Mouse (Mus musculus) adrenal gland, adult 18-20 months (tissue): ENCODE data around the gene Fkbp10. TPM values are rescaled to one million over a fixed set of nuclear protein-coding genes. Genes with fewer than 3 reads are reported as not detected.

Experiments used
- DNase-seq, 2 experiments: peaks; one replicate each; pipeline ENCODE4 v3.0.0; 2021 to 2022; ENCODE audit warnings: low spot score in 2 of 2
- total RNA-seq, 2 experiments: library from RNA; stranded (reverse); gene quantifications; 1 replicate in 1 of 2; 2 replicates in 1 of 2; pipeline ENCODE4 v1.2.3; 2021

The Fkbp10 gene
- total RNA-seq, 2 experiments from 2014 or later, result 13.4 to 19.0 TPM

GRCm38 (mm10) chr11:100408835-100409462 is 6.5 kb upstream of the Fkbp10 start:
- no peak for DNase-seq

- no peak for DNase-seq
Observed at GRCm38 (mm10) chr11:100409686-100410085, 5.8 kb upstream of the Fkbp10 start.

GRCm38 (mm10) chr11:100411736-100412135 is 3.8 kb upstream of the Fkbp10 start:
- no peak for DNase-seq

GRCm38 (mm10) chr11:100413541-100413940 is 2.0 kb upstream of the Fkbp10 start:
- no peak for DNase-seq

- peak; percentile 78 to 84 for DNase-seq
Observed at GRCm38 (mm10) chr11:100414021-100414913, 1.2 kb upstream of the Fkbp10 start, which contains the start of gene P3h4. Gene P3h4, minus strand, starts transcription at chr11:100414836.

GRCm38 (mm10) chr11:100421537-100421936 is 6.0 kb downstream of the Fkbp10 start:
- DNase-seq, result no peak

- no peak for DNase-seq
Observed at GRCm38 (mm10) chr11:100423836-100424235, 8.3 kb downstream of the Fkbp10 start.

GRCm38 (mm10) chr11:100425851-100426250 is 10.4 kb downstream of the Fkbp10 start:
- peak; percentile 78 to 80 for DNase-seq

- DNase-seq, result no peak
Observed at GRCm38 (mm10) chr11:100426820-100427219, 11.3 kb downstream of the Fkbp10 start.

GRCm38 (mm10) chr11:100428612-100429199 is 13.2 kb downstream of the Fkbp10 start:
- peak; percentile 55 to 72 for DNase-seq

- DNase-seq, result no peak
Observed at GRCm38 (mm10) chr11:100430052-100430451, 14.6 kb downstream of the Fkbp10 start.

GRCm38 (mm10) chr11:100432002-100432401 is 16.5 kb downstream of the Fkbp10 start:
- DNase-seq, result no peak

- no peak for DNase-seq
Observed at GRCm38 (mm10) chr11:100435678-100436246, 20.3 kb downstream of the Fkbp10 start.

GRCm38 (mm10) chr11:100437901-100438300 is 22.4 kb downstream of the Fkbp10 start:
- no peak for DNase-seq

GRCm38 (mm10) chr11:100440691-100441522 is 25.4 kb downstream of the Fkbp10 start:
- DNase-seq, result peak; percentile 83 to 87

GRCm38 (mm10) chr11:100441797-100442196 is 26.3 kb downstream of the Fkbp10 start, which contains the start of the genes Nt5c3b and Klhl10:
Gene Nt5c3b, minus strand, starts transcription at chr11:100441808.
Gene Klhl10, plus strand, starts transcription at chr11:100441917.
- no peak for DNase-seq

- DNase-seq, result no peak
Observed at GRCm38 (mm10) chr11:100442625-100443024, 27.1 kb downstream of the Fkbp10 start.

GRCm38 (mm10) chr11:100457247-100457646 is 41.8 kb downstream of the Fkbp10 start:
- DNase-seq, result no peak

- no peak for DNase-seq
Observed at GRCm38 (mm10) chr11:100457711-100458110, 42.2 kb downstream of the Fkbp10 start.

GRCm38 (mm10) chr11:100462699-100463098 is 47.2 kb downstream of the Fkbp10 start:
- no peak for DNase-seq
